Mouse (Mus musculus): ENCODE measurements around the gene Ctnnd2.

DNA sequence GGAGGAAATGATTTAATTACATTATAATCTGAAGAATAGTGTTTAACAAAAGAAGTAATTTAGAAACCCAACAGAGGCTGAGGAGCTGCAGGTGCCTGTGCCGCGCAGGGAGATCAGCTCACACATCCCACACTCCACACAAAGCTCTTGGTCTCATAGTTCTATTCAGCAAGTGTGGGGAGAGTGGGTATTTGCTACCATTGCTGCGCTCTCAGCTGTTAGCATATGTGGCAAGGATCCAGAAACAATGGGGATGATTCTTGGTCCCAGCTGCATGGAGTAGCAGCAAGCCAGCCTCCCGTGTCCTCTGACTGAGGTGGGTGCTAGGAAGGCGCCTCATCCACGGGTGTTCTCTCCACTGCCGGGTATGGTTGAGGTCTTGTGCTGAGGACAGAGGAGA is 134.0 kb downstream of the Ctnnd2 start:
- TF ChIP-seq CTCF (IDR thresholded peaks at IDR 0.05; ENCODE audit: borderline replicate concordance, control insufficient read depth, extremely low read depth, insufficient read depth, low read length, poor library complexity) (no peak), POLR2A (IDR thresholded peaks at IDR 0.05; ENCODE audit: control insufficient read depth, extremely low read depth, insufficient read depth, low read length, poor library complexity) (no peak)
